Mouse (Mus musculus) MEL (cell line): ENCODE data around the gene Rnf145.

Experiments
- CTCF ChIP-seq, 3 experiments: IDR thresholded peaks in 2 of 3; conservative IDR thresholded peaks in 1 of 3; 2 replicates each; pipeline ENCODE4 v1.5.1; 2011 to 2012; ENCODE audit warnings: low read length in 3 of 3, low read depth in 2 of 3, mild to moderate bottlenecking in 2 of 3, improper control_type of control experiment in 1 of 3, inconsistent platforms in 1 of 3, mixed read lengths in 1 of 3, moderate library complexity in 1 of 3; ENCODE audit not compliant: control insufficient read depth in 1 of 3, insufficient read depth in 1 of 3, poor library complexity in 1 of 3, severe bottlenecking in 1 of 3
- GABPA ChIP-seq: IDR thresholded peaks from 2 replicates; pipeline ENCODE4 v1.6.1; 2012; ENCODE audit warnings: low read depth, mild to moderate bottlenecking, inconsistent platforms, low read length, improper control_type of control experiment, moderate library complexity
- HCFC1 ChIP-seq: IDR thresholded peaks from 2 replicates; pipeline ENCODE4 v1.6.1; 2012; ENCODE audit warnings: low read depth, mild to moderate bottlenecking, inconsistent platforms, low read length, improper control_type of control experiment, moderate library complexity
- MAFK ChIP-seq: IDR thresholded peaks from 2 replicates; pipeline ENCODE4 v1.6.1; 2011; ENCODE audit warnings: low read depth, mild to moderate bottlenecking, low read length, improper control_type of control experiment, borderline replicate concordance
- MAX ChIP-seq: IDR thresholded peaks from 2 replicates; pipeline ENCODE4 v1.6.1; 2011; ENCODE audit warnings: low read length, improper control_type of control experiment
- POLR2A ChIP-seq, 2 experiments: IDR thresholded peaks; 2 replicates each; pipeline ENCODE4 v1.6.1; 2011 to 2012; ENCODE audit warnings: low read length in 2 of 2, mild to moderate bottlenecking in 2 of 2, control low read depth in 1 of 2, improper control_type of control experiment in 1 of 2, low read depth in 1 of 2, moderate library complexity in 1 of 2; ENCODE audit not compliant: control insufficient read depth in 1 of 2, insufficient read depth in 1 of 2, poor library complexity in 1 of 2
- POLR2AphosphoS2 ChIP-seq: IDR thresholded peaks from 2 replicates; pipeline ENCODE4 v1.6.1; 2011; ENCODE audit warnings: low read length, improper control_type of control experiment

- no peak for TF ChIP-seq POLR2AphosphoS2
- no peak for TF ChIP-seq HCFC1
- no peak for TF ChIP-seq GABPA
- TF ChIP-seq CTCF (IDR thresholded peaks at IDR 0.05 in 2 of 3, conservative IDR thresholded peaks at IDR 0.05 in 1 of 3; ENCODE audit: control insufficient read depth in 1 of 3, insufficient read depth in 1 of 3, low read depth in 2 of 3, low read length in 3 of 3, poor library complexity in 1 of 3, severe bottlenecking in 1 of 3) = no peak
- TF ChIP-seq MAX = no peak
- no peak for TF ChIP-seq POLR2A (IDR thresholded peaks at IDR 0.05; ENCODE audit: control insufficient read depth in 1 of 2, insufficient read depth in 1 of 2, low read depth in 1 of 2, low read length in 2 of 2, poor library complexity in 1 of 2)
- no peak for TF ChIP-seq MAFK
Measured at GRCm38 (mm10) chr11:44577911-44578310, 59.1 kb downstream of the Rnf145 start.
